Mouse (Mus musculus): ENCODE results near the gene Adamts9. TPM values are rescaled to one million over a fixed set of nuclear protein-coding genes. Genes with fewer than 3 reads are reported as not detected.

The Adamts9 gene
- 3.6 and 10.3 TPM in 2 replicates for polyA plus RNA-seq (2012; rRNA removed)

GRCm38 (mm10) chr6:92943057-92943781, at the start of gene Adamts9:
Gene Adamts9 (minus strand): TSS chr6:92943492.

GRCm38 (mm10) chr6:92869089-92869581, 74.2 kb downstream of the Adamts9 start, which contains the start of gene Gm15737:
Gene Gm15737 (plus strand): TSS chr6:92869357.

GRCm38 (mm10) chr6:92816311-92816751, 127.0 kb downstream of the Adamts9 start, which contains the start of gene A730049H05Rik:
Gene A730049H05Rik (plus strand): TSS chr6:92816478.

Other genes starting within 250 kb of the Adamts9 start
- 4.1 and 5.7 TPM in 2 replicates for gene Prickle2, start 237.3 kb downstream of the Adamts9 start, polyA plus RNA-seq (2012; rRNA removed)
- gene A730049H05Rik, start 127.0 kb downstream of the Adamts9 start, polyA plus RNA-seq (2012; rRNA removed), result 0.31 and 0.41 TPM in 2 replicates
- gene Gm15737, start 74.1 kb downstream of the Adamts9 start, polyA plus RNA-seq (2012; rRNA removed), result 0.01 TPM in 1 of 2 replicates, not detected in the other